Mouse (Mus musculus) ES-E14 (cell line): Measurements from ENCODE around the gene Cep295. TPM values are rescaled to one million over a fixed set of nuclear protein-coding genes. Genes with fewer than 3 reads are reported as not detected.
A peak's percentile ranks its signal among the peaks of the same experiment; 100 is the strongest.
"Not testable (repeated sequence)": the region's sequence is repeated elsewhere in the genome, so short reads cannot be mapped to it uniquely, and the experiment has no call there.

Experiments used
- DNase-seq: peaks from one replicate; pipeline ENCODE4 v3.0.0-alpha.2; 2013; ENCODE audit warnings: low read depth, low spot score
- H3K27ac ChIP-seq: 2 replicates; pipeline ENCODE4 v1.5.1; 2012; ENCODE audit warnings: low read depth, mild to moderate bottlenecking, low read length, moderate library complexity, mixed read lengths; ENCODE audit not compliant: poor library complexity, insufficient read depth, severe bottlenecking
- H3K36me3 ChIP-seq: 2 replicates; pipeline ENCODE4 v1.6.1; 2012; ENCODE audit warnings: mild to moderate bottlenecking, low read length, moderate library complexity, mixed read lengths; ENCODE audit not compliant: control insufficient read depth, poor library complexity, insufficient read depth, severe bottlenecking
- H3K4me1 ChIP-seq, 2 experiments: fragments of 150-350 bp in 1 of 2; sonication (generic) in 1 of 2; 2 replicates each; pipeline ENCODE4 v1.6.1; 2012; ENCODE audit warnings: low read length in 2 of 2, mild to moderate bottlenecking in 1 of 2, mixed read lengths in 1 of 2; ENCODE audit not compliant: control insufficient read depth in 2 of 2, insufficient read depth in 2 of 2, poor library complexity in 1 of 2
- H3K4me3 ChIP-seq, 2 experiments: fragments of 150-350 bp in 1 of 2; sonication (generic) in 1 of 2; 2 replicates each; pipeline ENCODE4 v1.5.1; 2012; ENCODE audit warnings: low read length in 2 of 2, low read depth in 1 of 2, mild to moderate bottlenecking in 1 of 2, mixed read lengths in 1 of 2; ENCODE audit not compliant: insufficient read depth in 1 of 2, poor library complexity in 1 of 2, severe bottlenecking in 1 of 2
- H3K9ac ChIP-seq: 2 replicates; pipeline ENCODE4 v1.6.1; 2012; ENCODE audit warnings: low read depth, mild to moderate bottlenecking, low read length, mixed read lengths; ENCODE audit not compliant: poor library complexity, insufficient read depth, severe bottlenecking
- H3K9me3 ChIP-seq: fragments of 150-350 bp; sonication (generic); 2 replicates; pipeline ENCODE4 v1.6.1; 2012; ENCODE audit warnings: low read depth, mild to moderate bottlenecking, low read length; ENCODE audit not compliant: control insufficient read depth, insufficient read depth
- CHD2 ChIP-seq: IDR thresholded peaks from 2 replicates; pipeline ENCODE4 v1.6.1; 2014; ENCODE audit warnings: mild to moderate bottlenecking, low read depth, low read length, inconsistent platforms
- HCFC1 ChIP-seq: IDR thresholded peaks from 2 replicates; pipeline ENCODE4 v1.6.1; 2012; ENCODE audit warnings: low read length, inconsistent platforms, borderline replicate concordance; ENCODE audit not compliant: insufficient read depth
- MAFK ChIP-seq: IDR thresholded peaks from 2 replicates; pipeline ENCODE4 v1.6.1; 2014; ENCODE audit warnings: mild to moderate bottlenecking, low read depth, low read length, inconsistent platforms; ENCODE audit not compliant: insufficient read depth
- ZC3H11A ChIP-seq: IDR thresholded peaks from 2 replicates; pipeline ENCODE4 v1.6.1; 2012; ENCODE audit warnings: low read depth, mild to moderate bottlenecking, inconsistent platforms, low read length, borderline replicate concordance
- ZNF384 ChIP-seq: IDR thresholded peaks from 2 replicates; pipeline ENCODE4 v1.6.1; 2012; ENCODE audit warnings: low read depth, low read length, inconsistent platforms
- in situ Hi-C, 2 experiments: fragments of 600-800 bp; cut with MboI; formaldehyde crosslinking; loops; one replicate each; pipeline ENCODE4 v1.15.1; 2025; ENCODE audit warnings: low sequenced_read_pairs in 2 of 2, inconsistent platforms in 1 of 2; ENCODE audit not compliant: unreplicated experiment in 2 of 2
- total RNA-seq: library from RNA; depleted of rRNA; stranded (reverse); fragments of 300-350 nt; gene quantifications from 2 replicates; pipeline ENCODE4 v1.2.3, GENCODE M21; 2012

Cep295 gene
- total RNA-seq, 1 experiment = 64.3 TPM

DNA sequence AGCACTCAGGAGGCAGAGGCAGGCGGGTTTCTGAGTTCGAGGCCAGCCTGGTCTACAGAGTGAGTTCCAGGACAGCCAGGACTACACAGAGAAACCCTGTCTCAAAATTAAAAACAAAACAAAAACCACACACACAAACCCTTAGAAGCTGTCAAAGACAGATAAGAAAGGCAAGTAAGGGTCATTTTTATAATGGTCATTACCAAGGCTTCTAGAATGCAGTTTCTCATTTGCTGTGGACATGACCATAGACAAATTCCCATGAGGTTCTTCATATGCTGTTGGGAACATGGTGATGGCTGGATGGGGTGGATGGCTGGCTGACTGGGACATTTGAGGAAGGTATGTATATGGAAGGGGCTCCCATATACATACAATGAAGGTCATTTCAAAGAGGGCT lies 41.3 kb downstream of the Cep295 start:
- H3K9me3 ChIP-seq, DNase-seq, H3K4me3 ChIP-seq, H3K4me1 ChIP-seq, in situ Hi-C loops, H3K9ac ChIP-seq, H3K27ac ChIP-seq: not testable (repeated sequence)
- H3K36me3 ChIP-seq = peaks cover 38% of the 10 kb centered on the region
- peak; percentile 41; the same call in 1 of the 2 replicates for TF ChIP-seq CHD2

DNA sequence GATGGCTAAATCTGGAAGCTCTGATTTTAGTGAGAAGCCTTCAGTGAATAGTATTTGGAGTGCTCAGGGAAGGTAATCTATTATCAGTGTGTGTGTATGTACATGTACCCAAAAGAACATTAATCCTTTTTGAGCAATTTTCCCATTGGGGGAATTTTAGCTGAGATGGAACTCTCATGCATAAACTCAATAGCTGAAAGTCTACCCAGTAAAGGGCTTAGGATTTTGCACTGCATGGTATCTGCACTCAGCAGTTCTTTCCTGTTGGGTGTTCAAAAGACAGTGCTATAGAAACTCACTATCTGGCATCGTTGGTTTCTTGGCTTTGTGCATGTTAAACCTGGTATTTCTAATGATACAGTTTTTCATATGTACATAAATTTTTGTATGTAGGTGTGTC lies 43.0 kb downstream of the Cep295 start:
- in situ Hi-C loops = no loop called here
- H3K9ac ChIP-seq = no peak overlapping the region
- H3K4me1 ChIP-seq = no peaks in the 10 kb centered on the region
- no peaks in the 10 kb centered on the region for H3K9me3 ChIP-seq
- H3K36me3 ChIP-seq = peaks cover 53% of the 10 kb centered on the region
- H3K27ac ChIP-seq = no peak overlapping the region
- TF ChIP-seq MAFK = no peak
- TF ChIP-seq HCFC1 = no peak
- H3K4me3 ChIP-seq = no peak overlapping the region
- DNase-seq = no peak

DNA sequence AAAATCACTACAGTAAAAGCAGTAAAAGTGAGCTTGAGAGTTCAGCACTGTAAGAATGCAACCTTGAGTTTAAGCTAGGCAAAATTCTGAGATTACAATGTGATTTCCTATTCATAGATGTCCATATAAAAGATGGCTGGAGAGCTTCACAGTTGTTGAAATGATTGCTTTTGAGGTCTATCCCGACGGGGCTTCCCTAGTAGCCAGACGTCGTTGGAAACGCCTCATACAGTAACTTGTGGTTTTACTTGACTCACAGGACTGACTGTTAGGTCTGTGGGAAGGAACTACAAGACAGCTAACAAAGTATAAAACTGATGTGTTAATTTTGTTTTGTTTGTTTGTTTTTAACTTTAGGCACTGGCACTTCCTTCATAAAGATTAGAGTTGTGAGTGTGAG lies 44.0 kb downstream of the Cep295 start:
- DNase-seq = no peak
- in situ Hi-C loops = no loop called here
- Histone ChIP-seq H3K27ac (no peak overlapping the region), H3K4me1 (no peaks in the 10 kb centered on the region), H3K36me3 (peaks cover 63% of the 10 kb centered on the region), H3K9me3 (no peaks in the 10 kb centered on the region), H3K9ac (no peak overlapping the region), H3K4me3 (no peak overlapping the region)
- TF ChIP-seq CHD2 = no peak
- TF ChIP-seq ZC3H11A = no peak
- TF ChIP-seq MAFK = no peak
- no peak for TF ChIP-seq HCFC1
- no peak for TF ChIP-seq ZNF384

DNA sequence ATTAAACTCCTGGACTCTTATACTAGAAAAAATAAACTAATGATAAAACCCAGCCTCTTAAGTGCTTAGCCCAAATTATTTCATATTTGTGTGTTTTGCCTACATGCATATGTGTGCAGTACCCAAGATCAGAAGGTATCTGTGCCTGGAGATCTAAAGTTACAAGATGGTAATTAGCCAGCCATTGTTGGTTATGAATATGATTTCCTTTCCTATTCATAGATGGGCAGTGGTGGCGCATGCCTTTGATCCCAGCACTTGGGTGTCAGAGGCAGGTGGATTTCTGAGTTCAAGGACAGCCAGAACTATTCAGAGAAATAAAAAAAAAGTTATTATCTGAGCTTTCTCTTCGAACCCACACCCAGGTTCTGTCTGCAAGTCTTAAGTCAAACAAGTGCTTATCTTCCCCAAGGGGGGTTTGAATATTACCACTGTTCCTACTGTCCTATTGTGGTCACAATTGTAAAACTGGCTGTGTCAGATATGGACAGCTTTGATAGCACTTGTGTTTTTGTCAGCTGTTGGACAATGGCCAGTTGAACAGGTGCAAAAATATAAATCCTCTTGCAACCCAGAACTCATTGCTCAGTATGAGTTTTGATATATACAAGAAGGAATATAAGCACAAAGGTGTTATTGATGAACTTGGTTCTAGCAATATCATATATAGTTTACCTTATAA lies 45.4 kb downstream of the Cep295 start:
- H3K9ac ChIP-seq = no peak overlapping the region
- peaks cover 76% of the 10 kb centered on the region for H3K36me3 ChIP-seq
- no peak for TF ChIP-seq ZNF384
- no peak for TF ChIP-seq ZC3H11A
- peak; percentile 79 for TF ChIP-seq CHD2
- H3K9me3 ChIP-seq = no peaks in the 10 kb centered on the region
- no peaks in the 10 kb centered on the region; a peak in 1 of 4 replicates for H3K4me1 ChIP-seq
- no peak overlapping the region for H3K4me3 ChIP-seq
- no peak for DNase-seq
- in situ Hi-C loops = no loop called here
- H3K27ac ChIP-seq = no peak overlapping the region

DNA sequence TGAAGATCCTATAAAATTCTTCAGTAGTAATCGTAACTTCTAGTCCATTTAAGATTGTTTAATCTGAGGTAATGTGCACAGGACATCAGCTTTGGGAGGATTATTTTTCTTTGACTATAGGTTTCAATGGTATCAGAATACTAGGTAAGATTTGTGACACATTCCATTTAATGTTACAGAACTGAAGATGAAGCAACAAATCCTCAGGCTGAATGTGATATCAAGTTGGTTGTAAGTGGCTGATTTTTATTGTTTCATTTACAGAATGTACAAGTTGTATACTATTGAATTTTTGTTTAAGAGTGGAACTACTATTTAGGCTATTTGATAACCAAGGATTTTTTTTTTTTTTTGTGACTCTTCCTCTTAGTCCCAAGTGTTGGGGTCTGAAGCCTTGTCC lies 47.4 kb downstream of the Cep295 start:
- H3K4me1 ChIP-seq = no peaks in the 10 kb centered on the region; a peak in 1 of 4 replicates
- in situ Hi-C loops = no loop called here
- peaks cover 76% of the 10 kb centered on the region for H3K36me3 ChIP-seq
- TF ChIP-seq MAFK = no peak
- no peak for TF ChIP-seq HCFC1
- TF ChIP-seq ZC3H11A = no peak
- TF ChIP-seq CHD2 = no peak
- no peak for TF ChIP-seq ZNF384
- no peak overlapping the region; the same call in 1 of the 2 replicates for H3K9ac ChIP-seq
- H3K27ac ChIP-seq = no peak overlapping the region
- no peak for DNase-seq
- H3K4me3 ChIP-seq = peak overlapping the region in 1 of 2 experiments; percentile 24; a peak in 1 of 4 replicates
- H3K9me3 ChIP-seq = no peaks in the 10 kb centered on the region
